Mouse (Mus musculus): ENCODE measurements around the gene Adar. TPM values are rescaled to one million over a fixed set of nuclear protein-coding genes. Genes with fewer than 3 reads are reported as not detected.
A peak's percentile ranks its signal among the peaks of the same experiment; 100 is the strongest.

Gene Adar
- total RNA-seq (2021), result 10 to 100 TPM; 38.7 to 40.6 TPM
- long read RNA-seq, experiment 1, partial matches to known transcripts, result 2 of 6 reads
- long read RNA-seq, experiment 1, other reads (novel, unspliced or antisense), result 4 of 6 reads
- long read RNA-seq, experiment 2, partial matches to known transcripts, result 4 of 26 reads
- long read RNA-seq, experiment 2, other reads (novel, unspliced or antisense), result 22 of 26 reads

- DNase-seq (ENCODE audit: low spot score in 2 of 2), result peak; percentile 48 to 62
Observed at GRCm38 (mm10) chr3:89714359-89715206, at the start of gene Adar. Gene Adar, plus strand, starts transcription at chr3:89715022.

DNA sequence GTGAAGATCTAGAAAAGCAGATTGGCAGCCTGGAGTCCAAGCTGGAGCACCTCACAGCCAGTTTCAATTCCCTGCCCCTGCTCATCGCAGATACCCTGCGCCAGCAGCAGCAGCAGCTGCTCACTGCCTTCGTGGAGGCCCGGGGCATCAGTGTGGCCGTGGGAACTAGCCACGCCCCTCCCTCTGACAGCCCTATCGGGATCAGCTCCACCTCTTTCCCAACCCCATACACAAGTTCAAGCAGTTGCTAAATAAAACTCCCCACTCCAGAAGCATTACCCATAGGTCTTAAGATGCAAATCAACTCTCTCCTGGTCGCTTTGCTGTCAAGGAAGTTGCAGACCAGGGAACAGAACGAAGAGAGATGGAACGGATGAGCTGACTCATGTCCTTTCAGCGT, 47.7 kb upstream of the Adar start:
- no peak for DNase-seq (ENCODE audit: low spot score in 2 of 2)

DNA sequence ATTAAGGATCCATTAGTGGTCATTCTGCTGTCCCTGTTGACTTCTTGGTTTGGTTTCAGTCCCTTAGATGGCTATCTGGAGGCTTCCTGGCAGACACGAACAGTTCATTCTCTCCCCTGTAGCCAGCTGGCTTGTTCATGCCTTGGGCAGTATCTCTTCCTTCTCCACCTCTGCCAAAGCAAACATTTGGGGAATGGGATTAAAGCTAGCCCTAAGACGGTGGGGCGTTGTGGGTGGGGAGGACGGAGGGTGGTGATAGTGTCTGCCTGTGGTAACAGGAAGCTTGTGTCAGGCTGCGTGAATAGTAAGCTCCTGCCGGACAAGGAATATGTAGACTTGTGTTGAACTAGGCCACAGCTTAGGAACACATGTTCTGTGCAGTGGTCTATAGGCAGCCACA, 43.5 kb upstream of the Adar start:
- no peak for DNase-seq (ENCODE audit: low spot score in 2 of 2)

GRCm38 (mm10) chr3:89672573-89673317, 42.1 kb upstream of the Adar start:
- DNase-seq (ENCODE audit: low spot score in 2 of 2), result no peak

GRCm38 (mm10) chr3:89677617-89678016, 37.2 kb upstream of the Adar start:
- DNase-seq (ENCODE audit: low spot score in 2 of 2), result no peak

GRCm38 (mm10) chr3:89686031-89686430, 28.8 kb upstream of the Adar start:
- no peak for DNase-seq (ENCODE audit: low spot score in 2 of 2)

- peak; percentile 60 to 76 for DNase-seq (ENCODE audit: low spot score in 2 of 2)
Observed at GRCm38 (mm10) chr3:89688694-89689581, 25.9 kb upstream of the Adar start.

- DNase-seq (ENCODE audit: low spot score in 2 of 2), result no peak
Observed at GRCm38 (mm10) chr3:89691776-89692175, 23.0 kb upstream of the Adar start.

GRCm38 (mm10) chr3:89696152-89696821, 18.5 kb upstream of the Adar start:
- DNase-seq (ENCODE audit: low spot score in 2 of 2), result no peak

- no peak for DNase-seq (ENCODE audit: low spot score in 2 of 2)
Observed at GRCm38 (mm10) chr3:89698958-89699357, 15.9 kb upstream of the Adar start.

GRCm38 (mm10) chr3:89700461-89700860, 14.4 kb upstream of the Adar start:
- DNase-seq (ENCODE audit: low spot score in 2 of 2), result no peak

DNA sequence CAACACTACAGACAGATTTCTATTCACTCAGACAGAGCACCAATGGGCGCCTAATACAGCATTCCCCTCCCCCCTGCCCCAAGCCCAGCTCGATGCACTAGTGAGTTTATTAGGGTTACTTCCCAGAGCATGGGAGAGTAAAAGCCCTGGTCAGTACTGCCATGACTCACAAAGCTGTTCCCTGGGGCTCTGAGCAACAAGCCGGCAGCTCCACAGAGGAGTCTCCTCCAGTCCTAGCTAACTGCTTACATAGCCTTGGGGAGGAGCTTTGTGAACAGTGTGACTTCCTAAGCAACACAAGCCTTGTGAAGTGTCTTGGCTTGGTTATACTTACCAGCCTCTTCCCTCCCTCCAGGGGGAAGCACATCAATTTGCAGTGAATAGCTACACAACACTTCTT, 11.2 kb upstream of the Adar start:
- DNase-seq (ENCODE audit: low spot score in 2 of 2), result no peak

GRCm38 (mm10) chr3:89704064-89704463, 10.8 kb upstream of the Adar start:
- no peak for DNase-seq (ENCODE audit: low spot score in 2 of 2)

DNA sequence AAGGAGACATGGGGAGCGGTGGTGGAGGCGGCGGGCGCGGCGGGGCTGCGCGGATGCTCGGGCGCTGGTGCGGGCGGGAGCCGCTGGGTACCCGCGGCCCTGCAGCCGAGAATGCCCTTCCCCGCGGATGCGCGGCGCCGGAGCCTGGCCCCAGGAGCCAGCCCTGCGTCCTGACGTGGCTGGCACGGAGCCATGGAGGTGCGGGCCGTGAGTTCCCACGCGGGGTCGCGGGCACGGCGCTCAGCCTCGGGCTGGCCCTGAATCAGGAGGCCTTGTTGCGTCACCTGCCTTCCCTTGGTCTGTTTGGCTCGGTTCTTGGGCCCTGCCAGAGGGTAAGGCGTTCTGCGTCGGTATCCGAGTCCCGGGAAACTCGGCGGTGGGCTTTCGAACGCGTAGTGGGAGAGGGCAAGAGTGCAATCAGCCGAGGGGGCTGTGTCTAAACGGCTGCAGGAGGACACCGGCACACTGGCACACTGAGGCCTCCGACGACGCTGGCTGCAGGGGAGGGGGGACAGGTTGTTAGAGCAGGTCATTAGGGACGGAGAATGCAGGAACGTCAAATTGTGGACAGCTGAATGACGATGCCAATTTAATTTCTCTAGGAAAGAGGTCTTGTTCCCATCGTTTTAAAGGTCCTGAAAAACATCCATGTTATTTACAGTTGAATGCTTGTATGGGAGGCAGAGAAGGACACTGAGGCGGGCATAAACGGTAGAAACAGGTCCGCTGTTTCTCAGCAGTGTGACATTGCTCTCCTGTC, 565 bp downstream of the Adar start:
- peak in 1 of 2 experiments; percentile 8 for DNase-seq (ENCODE audit: low spot score in 2 of 2)

- DNase-seq (ENCODE audit: low spot score in 2 of 2), result no peak
Observed at GRCm38 (mm10) chr3:89715967-89716256, 1.1 kb downstream of the Adar start.

GRCm38 (mm10) chr3:89722032-89722431, 7.2 kb downstream of the Adar start:
- no peak for DNase-seq (ENCODE audit: low spot score in 2 of 2)

- no peak for DNase-seq (ENCODE audit: low spot score in 2 of 2)
Observed at GRCm38 (mm10) chr3:89723400-89724084, 8.7 kb downstream of the Adar start.

GRCm38 (mm10) chr3:89727028-89727427, 12.2 kb downstream of the Adar start:
- peak in 1 of 2 experiments; percentile 42 for DNase-seq (ENCODE audit: low spot score in 2 of 2)

DNA sequence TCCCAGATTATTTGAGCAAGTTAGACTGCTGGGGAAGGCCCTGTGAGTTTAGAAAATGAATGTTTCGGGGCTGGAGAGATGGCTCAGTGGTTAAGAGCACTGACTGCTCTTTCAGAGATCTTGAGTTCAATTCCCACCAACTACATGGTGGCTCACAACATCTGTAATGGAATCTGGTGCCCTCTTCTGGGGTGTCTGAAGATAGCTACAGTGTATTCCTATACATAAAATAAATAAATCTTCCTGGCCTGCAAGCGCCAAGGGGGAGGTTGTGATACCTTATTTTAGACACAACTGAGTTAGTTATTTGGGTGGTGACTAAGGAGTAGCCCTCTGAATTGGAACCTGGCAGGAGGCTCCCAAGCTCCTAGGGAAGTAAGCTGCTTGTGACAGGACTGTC, 14.0 kb downstream of the Adar start:
- no peak for DNase-seq (ENCODE audit: low spot score in 2 of 2)
